Mouse (Mus musculus) thymus, postnatal 0 days (tissue): ENCODE data around the gene Il21r. TPM values are rescaled to one million over a fixed set of nuclear protein-coding genes. Genes with fewer than 3 reads are reported as not detected.

Experiments used
- DNase-seq: peaks from one replicate; pipeline ENCODE4 v3.0.0-alpha.2; 2015; ENCODE audit warnings: low spot score
- polyA plus RNA-seq: library from polyadenylated mRNA; unstranded; fragments of >200 nt; fragmentation: Nextera tagmentation; extraction: Ambion mirVana; gene quantifications from 2 replicates; pipeline ENCODE4 v1.2.1, GENCODE M21; 2015

The Il21r gene
- polyA plus RNA-seq, 1 experiment from 2014 or later: 36.8 TPM

- DNase-seq: peak; percentile 53
These were observed 35.1 kb downstream of the Il21r start for GRCm38 (mm10) chr7:125638376-125638775.

- DNase-seq: peak; percentile 86
These were observed 35.7 kb downstream of the Il21r start for GRCm38 (mm10) chr7:125638870-125639386.

GRCm38 (mm10) chr7:125643880-125644279 lies 40.7 kb downstream of the Il21r start:
- DNase-seq: peak; percentile 27

DNA sequence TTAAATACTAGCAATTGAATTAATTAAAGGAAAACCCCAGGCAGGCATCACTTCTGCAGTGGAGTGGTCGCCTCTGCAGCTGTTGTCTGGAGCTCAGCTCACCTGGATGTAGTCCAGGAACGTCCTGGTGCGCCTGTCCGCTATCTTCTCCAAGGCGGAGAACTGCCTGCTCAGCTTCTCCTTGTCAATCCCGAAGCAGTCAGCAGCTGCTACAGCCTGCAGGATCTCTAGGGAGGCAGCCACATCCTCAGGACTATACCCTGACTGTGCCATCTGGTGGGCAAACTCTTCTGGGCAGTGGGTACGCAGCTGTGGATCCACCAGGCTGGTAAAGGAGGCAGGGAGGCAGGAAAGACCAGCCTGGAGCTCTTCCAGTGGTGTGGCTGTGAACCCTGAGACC lies 42.2 kb downstream of the Il21r start:
- no peak for DNase-seq

DNA sequence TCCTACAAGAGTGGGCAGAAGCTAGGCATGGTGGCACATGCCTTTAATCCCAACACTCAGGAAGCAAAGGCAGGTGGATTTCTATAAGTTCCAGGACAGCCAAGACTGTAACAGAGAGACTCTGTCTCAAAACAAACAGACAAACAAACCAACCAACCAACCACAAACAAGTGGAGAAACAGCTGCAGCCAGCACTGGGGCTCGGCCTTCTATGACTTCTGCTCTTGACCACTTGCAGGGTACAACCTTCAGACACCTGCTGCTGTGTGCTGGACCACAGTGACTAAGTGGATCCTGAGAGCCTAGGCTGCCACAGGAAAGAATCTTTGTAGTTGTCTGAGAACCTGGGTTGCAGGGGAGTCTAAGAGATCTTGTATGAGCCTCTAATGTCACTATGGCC lies 45.8 kb downstream of the Il21r start:
- DNase-seq: no peak

- DNase-seq: no peak
These were observed 54.3 kb downstream of the Il21r start for GRCm38 (mm10) chr7:125657511-125657910.

GRCm38 (mm10) chr7:125663654-125664053 lies 60.4 kb downstream of the Il21r start:
- no peak for DNase-seq

- no peak for DNase-seq
These were observed 67.6 kb downstream of the Il21r start for GRCm38 (mm10) chr7:125670865-125671264.

DNA sequence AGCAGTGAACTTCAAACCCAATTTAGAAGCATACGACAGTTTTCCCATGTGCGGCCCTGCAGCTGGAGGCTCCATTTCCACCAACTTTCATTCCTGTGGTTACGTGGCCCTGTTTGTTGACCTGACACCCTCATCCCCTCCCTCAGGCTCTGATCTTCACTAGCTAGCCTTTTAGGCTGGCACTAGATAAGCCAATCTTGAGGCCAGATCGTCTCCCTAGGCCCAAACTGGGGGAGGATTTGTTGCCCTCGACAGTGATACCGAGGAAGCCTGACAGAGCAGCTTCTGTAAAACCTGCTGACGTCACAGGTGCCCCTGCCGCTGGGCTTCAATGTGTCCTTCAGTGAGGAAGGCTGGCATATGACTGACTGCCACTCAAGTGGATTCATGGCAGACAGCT lies 68.2 kb downstream of the Il21r start:
- DNase-seq: no peak

- DNase-seq: peak; percentile 57
These were observed 71.7 kb downstream of the Il21r start for GRCm38 (mm10) chr7:125674916-125675315.

DNA sequence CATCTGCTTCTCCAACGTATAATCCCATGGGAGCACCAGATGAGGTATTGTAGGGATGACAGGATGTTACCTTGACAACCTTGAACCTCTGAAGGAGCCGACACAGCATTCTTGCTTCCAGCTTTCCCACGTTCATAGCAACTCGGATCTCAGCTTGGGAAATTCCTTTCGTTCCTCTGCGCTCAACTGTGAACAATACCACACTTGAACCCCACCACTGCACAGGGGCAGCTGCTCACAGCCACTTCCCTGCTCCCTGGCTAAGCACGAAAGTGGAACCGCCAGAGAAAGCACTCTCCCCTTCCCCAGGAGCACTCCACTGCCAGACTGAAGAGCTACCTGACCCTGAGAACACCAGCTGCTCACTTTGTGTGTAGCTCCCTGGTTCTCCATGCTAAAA lies 75.5 kb downstream of the Il21r start:
- DNase-seq: no peak

- no peak for DNase-seq
These were observed 76.7 kb downstream of the Il21r start for GRCm38 (mm10) chr7:125679936-125680335.

Other genes with a start within 250 kb of the Il21r start
- 12.6 and 15.1 TPM in 2 replicates for gene Kdm8, start 158.8 kb upstream of the Il21r start, polyA plus RNA-seq
- 191 and 200 TPM in 2 replicates for gene Nsmce1, start 111.8 kb upstream of the Il21r start, polyA plus RNA-seq
- gene Il4ra, start 51.3 kb upstream of the Il21r start, polyA plus RNA-seq: 45.8 and 47.1 TPM in 2 replicates
- gene Gtf3c1, start 104.4 kb downstream of the Il21r start, polyA plus RNA-seq: 15.5 and 16.3 TPM in 2 replicates
- gene D430042O09Rik, start 104.5 kb downstream of the Il21r start, polyA plus RNA-seq: 4.0 and 4.1 TPM in 2 replicates